Mouse (Mus musculus) myocyte (in vitro differentiated cells): ENCODE measurements around the gene Sox8.

Source experiments
- CEBPB ChIP-seq: IDR thresholded peaks from 2 replicates; pipeline ENCODE4 v1.6.1; 2011; ENCODE audit warnings: mild to moderate bottlenecking, moderate library complexity; ENCODE audit not compliant: poor library complexity, insufficient read depth, severe bottlenecking
- E2F4 ChIP-seq: IDR thresholded peaks from one replicate; pipeline ENCODE4 v1.6.1; 2011; ENCODE audit warnings: mild to moderate bottlenecking, control low read depth, moderate library complexity; ENCODE audit not compliant: insufficient read depth
- MAX ChIP-seq: IDR thresholded peaks from one replicate; pipeline ENCODE4 v1.6.1; 2011; ENCODE audit warnings: low read depth, mild to moderate bottlenecking, control low read depth
- MYOD1 ChIP-seq, 3 experiments: IDR thresholded peaks; one replicate each; pipeline ENCODE4 v1.6.1; 2011; ENCODE audit warnings: control low read depth in 2 of 3, low read depth in 2 of 3, mild to moderate bottlenecking in 2 of 3, moderate library complexity in 1 of 3; ENCODE audit not compliant: insufficient read length in 2 of 3, control insufficient read depth in 1 of 3
- MYOG ChIP-seq, 3 experiments: IDR thresholded peaks; one replicate each; pipeline ENCODE4 v1.6.1; 2011; ENCODE audit warnings: control low read depth in 2 of 3, low read depth in 2 of 3, mild to moderate bottlenecking in 2 of 3; ENCODE audit not compliant: insufficient read length in 2 of 3, control insufficient read depth in 1 of 3, insufficient read depth in 1 of 3
- POLR2A ChIP-seq: IDR thresholded peaks from one replicate; pipeline ENCODE4 v1.6.1; 2011; ENCODE audit warnings: low read depth, mild to moderate bottlenecking, control low read depth, moderate library complexity; ENCODE audit not compliant: insufficient read length
- POLR2AphosphoS2 ChIP-seq: IDR thresholded peaks from one replicate; pipeline ENCODE4 v1.6.1; 2011; ENCODE audit warnings: low read depth, control low read depth; ENCODE audit not compliant: insufficient read length
- REST ChIP-seq: IDR thresholded peaks from one replicate; pipeline ENCODE4 v1.6.1; 2011; ENCODE audit warnings: mild to moderate bottlenecking, control low read depth, moderate library complexity; ENCODE audit not compliant: insufficient read depth, insufficient read length
- SRF ChIP-seq: IDR thresholded peaks from one replicate; pipeline ENCODE4 v1.6.1; 2011; ENCODE audit warnings: low read depth; ENCODE audit not compliant: control insufficient read depth, insufficient read length

DNA sequence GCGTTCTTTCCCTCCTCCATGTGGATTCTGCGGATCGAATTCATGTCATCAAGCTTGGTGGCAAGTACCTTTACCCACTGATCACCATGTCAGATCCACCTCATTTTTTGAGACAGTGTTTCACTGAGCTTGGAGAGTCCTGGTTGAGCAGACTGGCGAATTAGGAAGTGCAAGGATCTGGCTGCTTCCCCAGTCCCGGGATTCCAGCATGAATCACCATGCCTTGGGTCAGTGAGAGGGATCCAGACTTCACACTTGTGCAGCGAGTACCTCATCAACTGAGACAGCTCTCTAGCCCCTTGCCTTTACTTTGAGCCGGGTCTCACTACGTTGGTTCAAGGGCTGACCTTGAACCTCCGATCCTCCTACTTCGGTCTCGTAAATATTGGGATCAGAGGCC lies 19.2 kb downstream of the Sox8 start:
- TF ChIP-seq CEBPB: no peak
- TF ChIP-seq POLR2A: no peak
- TF ChIP-seq MYOG (IDR thresholded peaks at IDR 0.05; ENCODE audit: control insufficient read depth in 1 of 3, insufficient read depth in 1 of 3, insufficient read length in 2 of 3, low read depth in 2 of 3): no peak
- TF ChIP-seq MYOD1 (IDR thresholded peaks at IDR 0.05; ENCODE audit: control insufficient read depth in 1 of 3, insufficient read length in 2 of 3, low read depth in 2 of 3): no peak
- TF ChIP-seq MAX: no peak
- TF ChIP-seq E2F4: no peak
- TF ChIP-seq SRF: no peak
- TF ChIP-seq REST: no peak
- no peak for TF ChIP-seq POLR2AphosphoS2
